Mouse (Mus musculus): Measurements from ENCODE around the gene Clk4.
A peak's percentile ranks its signal among the peaks of the same experiment; 100 is the strongest.

DNA sequence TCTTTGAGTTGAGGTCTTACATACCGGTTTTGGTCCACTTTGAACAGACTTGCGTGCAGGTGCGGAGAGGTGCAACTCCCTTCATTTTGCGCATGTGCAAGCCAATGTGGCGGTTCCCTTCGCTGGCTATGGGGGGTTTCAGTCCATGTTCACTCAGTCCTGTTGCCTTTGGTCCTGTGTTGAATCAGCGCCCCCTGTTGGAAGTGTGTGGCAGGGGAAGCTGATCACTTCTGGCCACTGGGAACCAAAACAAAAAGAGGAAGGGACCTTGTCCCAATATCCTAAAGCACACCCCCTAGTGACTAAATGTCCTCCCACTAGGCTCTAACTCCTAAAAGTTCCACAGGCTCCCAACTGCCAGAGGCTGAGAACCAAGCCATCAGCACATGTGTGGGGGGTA lies 47.5 kb upstream of the Clk4 start:
- TF ChIP-seq POLR2A (IDR thresholded peaks at IDR 0.05; ENCODE audit: extremely low read depth, insufficient read depth, low read length) = no peak
- TF ChIP-seq CTCF (IDR thresholded peaks at IDR 0.05; ENCODE audit: low read depth, low read length) = 0 out of 2 replicates have a peak, but pooled peaks have one; percentile 15

Data from liver, adult 2 months (tissue).